Mouse (Mus musculus) midbrain, embryonic 10.5 days (tissue): ENCODE results near the gene Kcnq1. TPM values are rescaled to one million over a fixed set of nuclear protein-coding genes. Genes with fewer than 3 reads are reported as not detected.
A peak's percentile ranks its signal among the peaks of the same experiment; 100 is the strongest.

ENCODE experiments used
- DNase-seq: peaks from one replicate; pipeline ENCODE4 v3.0.0-alpha.2; 2017; ENCODE audit warnings: low spot score
- H3K27ac ChIP-seq: fragments of 300-500 bp; sonication (generic); replicated peaks from 2 replicates; pipeline ENCODE4 v1.5.1; 2016; ENCODE audit warnings: mild to moderate bottlenecking
- H3K27me3 ChIP-seq: fragments of 300-500 bp; sonication (generic); 2 replicates; pipeline ENCODE4 v1.6.1; 2016; ENCODE audit warnings: low read depth, mild to moderate bottlenecking; ENCODE audit not compliant: poor library complexity, severe bottlenecking
- H3K36me3 ChIP-seq: fragments of 300-500 bp; sonication (generic); 2 replicates; pipeline ENCODE4 v1.6.1; 2016; ENCODE audit warnings: mild to moderate bottlenecking, moderate library complexity
- H3K4me1 ChIP-seq: fragments of 300-500 bp; sonication (generic); 2 replicates; pipeline ENCODE4 v1.6.1; 2016
- H3K4me3 ChIP-seq: fragments of 300-500 bp; sonication (generic); 2 replicates; pipeline ENCODE4 v1.5.1; 2016; ENCODE audit warnings: mild to moderate bottlenecking, moderate library complexity
- H3K9me3 ChIP-seq: fragments of 300-500 bp; sonication (generic); replicated peaks from 2 replicates; pipeline ENCODE4 v1.6.1; 2016; ENCODE audit warnings: mild to moderate bottlenecking
- WGBS: fragments of 180-500 bp; shearing (Covaris S2); methylation state at CpG from one replicate; pipeline ENCODE4 v1.1.7; 2016; 5-methylcytosine and 5-hydroxymethylcytosine counted together
- polyA plus RNA-seq: library from polyadenylated mRNA; unstranded; fragments of >200 nt; fragmentation: Nextera tagmentation; extraction: Ambion mirVana; gene quantifications from 2 replicates; pipeline ENCODE4 v1.2.1, GENCODE M21; 2016

The Kcnq1 gene
- polyA plus RNA-seq, 1 experiment from 2014 or later = 0.69 TPM

DNA sequence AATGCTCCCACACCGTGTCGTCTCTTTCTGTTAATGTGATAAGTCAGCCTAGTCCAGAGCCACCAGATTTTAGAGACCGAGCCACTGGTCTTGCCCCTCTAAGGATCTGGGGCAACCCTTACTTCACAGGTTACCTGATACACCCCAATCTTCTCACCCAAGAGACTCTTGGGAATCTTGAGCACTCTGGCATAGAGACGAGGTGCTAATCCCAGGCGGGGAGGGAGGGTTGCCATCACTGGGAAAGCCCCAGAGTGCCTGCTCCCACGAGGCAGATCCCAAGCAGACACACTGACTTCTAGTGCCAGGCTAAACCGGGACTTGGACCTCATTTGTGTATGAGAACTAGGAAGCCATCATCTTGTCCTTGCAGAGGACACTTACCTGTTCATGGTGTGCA is 92.3 kb downstream of the Kcnq1 start:
- Histone ChIP-seq H3K4me1 (peaks cover 10% of the 10 kb centered on the region), H3K36me3 (no peaks in the 10 kb centered on the region), H3K9me3 (no peaks in the 10 kb centered on the region), H3K27me3 (0 out of 2 replicates have a peak, but pooled peaks cover 5% of the 10 kb centered on the region), H3K27ac (peak overlapping the region; percentile 47; the same call in 1 of the 2 replicates), H3K4me3 (peak overlapping the region; percentile 29)
- no peak for DNase-seq
- WGBS = 60% methylated on average over 7 of the region's 7 CpGs

DNA sequence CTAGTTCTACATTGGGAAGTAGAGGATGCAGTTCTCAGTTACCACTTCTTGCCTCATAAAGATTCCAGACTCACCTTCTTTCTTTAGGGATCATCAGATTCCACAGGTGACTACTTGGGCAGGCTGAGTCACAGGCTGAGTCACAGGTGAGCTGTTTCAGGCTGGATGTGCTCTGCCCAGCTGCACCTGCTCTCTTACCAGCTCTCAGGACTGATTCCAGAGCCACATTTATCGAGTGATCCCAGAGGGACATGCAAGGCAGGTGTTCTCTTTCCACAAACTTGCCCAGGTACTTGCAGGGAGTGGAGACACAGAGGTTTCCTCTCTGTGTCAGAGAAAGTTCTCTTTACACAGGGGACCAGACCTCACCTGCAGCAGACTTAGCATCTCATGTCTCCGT is 95.1 kb downstream of the Kcnq1 start:
- DNase-seq = no peak
- Histone ChIP-seq H3K4me3 (no peak overlapping the region), H3K9me3 (no peaks in the 10 kb centered on the region), H3K4me1 (peaks cover 10% of the 10 kb centered on the region), H3K36me3 (no peaks in the 10 kb centered on the region), H3K27me3 (0 out of 2 replicates have a peak, but pooled peaks cover 5% of the 10 kb centered on the region), H3K27ac (no peak overlapping the region)
- WGBS = 88% methylated on average over 2 of the region's 2 CpGs

DNA sequence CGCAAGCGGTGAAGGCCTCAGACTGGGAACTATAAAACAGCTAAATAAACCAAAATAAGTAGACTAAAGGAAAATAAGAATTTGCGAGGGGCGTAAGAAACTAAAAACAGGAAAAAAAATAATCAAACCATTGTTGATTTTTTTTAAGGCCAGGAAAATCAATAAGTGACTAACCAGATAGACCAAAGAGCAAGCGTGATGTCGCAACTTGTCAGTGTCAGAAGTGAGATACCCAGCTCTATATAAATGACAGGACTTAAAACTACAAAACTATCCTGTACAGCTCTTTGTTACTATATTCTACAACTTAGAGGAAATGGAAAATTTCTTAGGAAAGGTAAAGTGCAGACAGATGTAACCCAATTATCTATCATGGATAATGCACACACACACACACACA is 97.7 kb downstream of the Kcnq1 start:
- Histone ChIP-seq H3K9me3 (no peaks in the 10 kb centered on the region), H3K4me1 (no peaks in the 10 kb centered on the region), H3K4me3 (no peak overlapping the region), H3K27ac (no peak overlapping the region), H3K27me3 (no peaks in the 10 kb centered on the region), H3K36me3 (no peaks in the 10 kb centered on the region)
- DNase-seq = no peak
- WGBS = 92% methylated on average over 6 of the region's 6 CpGs

DNA sequence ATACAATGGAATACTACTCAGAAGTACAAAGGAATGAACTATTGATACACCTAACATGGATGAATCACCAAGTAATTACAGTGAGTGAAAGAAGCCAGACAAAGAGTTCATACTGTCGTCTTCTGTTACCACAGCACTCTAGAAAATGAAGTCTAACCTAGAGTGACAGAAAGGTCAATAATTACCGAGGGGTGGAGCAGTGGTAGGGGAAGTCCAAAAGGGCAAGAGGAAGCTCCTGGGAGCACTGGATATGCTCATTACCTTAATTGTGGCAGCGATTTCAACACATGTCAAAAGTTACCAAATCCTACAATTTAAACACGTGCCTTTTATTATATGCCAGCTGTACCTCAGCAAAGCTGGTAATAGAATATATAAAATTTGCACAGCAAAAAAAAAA is 100.9 kb downstream of the Kcnq1 start:
- 64% methylated on average over 4 of the region's 4 CpGs for WGBS
- Histone ChIP-seq H3K9me3 (no peaks in the 10 kb centered on the region), H3K27me3 (no peaks in the 10 kb centered on the region), H3K36me3 (no peaks in the 10 kb centered on the region), H3K4me1 (no peaks in the 10 kb centered on the region), H3K4me3 (no peak overlapping the region), H3K27ac (no peak overlapping the region)
- no peak for DNase-seq

DNA sequence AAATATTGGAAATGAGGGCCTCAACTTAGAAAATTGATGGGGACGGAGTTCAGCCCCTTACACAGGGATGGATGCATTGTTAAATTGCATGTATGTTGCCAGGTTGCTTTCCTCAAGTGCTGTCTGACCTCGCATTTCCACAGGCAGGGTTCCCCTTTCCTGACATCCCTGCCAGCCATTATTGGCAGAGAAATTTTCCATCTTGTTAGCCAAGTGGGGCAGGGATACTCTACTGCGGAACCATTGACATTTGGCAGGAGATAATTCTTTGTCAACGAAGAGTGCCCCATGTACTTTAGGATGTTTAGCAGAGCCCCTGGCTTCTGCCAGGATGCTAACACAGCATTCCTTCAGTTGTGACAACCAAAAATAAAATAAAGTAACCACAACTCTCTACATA is 104.6 kb downstream of the Kcnq1 start:
- 82% methylated on average over 4 of the region's 4 CpGs for WGBS
- H3K27me3 ChIP-seq = no peaks in the 10 kb centered on the region
- no peaks in the 10 kb centered on the region for H3K36me3 ChIP-seq
- no peak for DNase-seq
- H3K9me3 ChIP-seq = no peaks in the 10 kb centered on the region
- H3K27ac ChIP-seq = no peak overlapping the region
- H3K4me1 ChIP-seq = no peaks in the 10 kb centered on the region
- H3K4me3 ChIP-seq = no peak overlapping the region

DNA sequence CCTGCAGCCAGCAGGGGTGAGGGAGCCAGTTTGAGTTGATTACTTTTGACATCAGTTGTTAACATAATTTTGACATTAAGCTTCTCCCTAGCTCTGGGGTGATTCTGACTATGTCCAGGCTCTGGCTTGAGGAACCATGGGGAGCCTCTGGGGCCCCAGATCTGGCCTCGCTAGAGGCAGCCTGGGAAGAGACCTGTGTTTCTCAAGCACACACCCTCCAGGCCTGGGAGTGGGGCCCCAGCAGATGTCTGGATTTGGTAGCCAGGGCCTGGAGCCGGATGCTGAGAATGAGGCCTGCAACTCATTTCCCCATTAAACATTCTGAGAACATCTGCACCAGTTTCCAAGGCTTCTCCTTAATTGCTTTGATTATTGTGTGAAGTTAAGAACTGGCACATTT is 145.0 kb downstream of the Kcnq1 start:
- Histone ChIP-seq H3K9me3 (peaks cover 46% of the 10 kb centered on the region), H3K36me3 (peaks cover 76% of the 10 kb centered on the region), H3K4me3 (no peak overlapping the region), H3K4me1 (peaks cover 5% of the 10 kb centered on the region; the same call in 1 of the 2 replicates), H3K27ac (no peak overlapping the region), H3K27me3 (no peaks in the 10 kb centered on the region)
- no peak for DNase-seq
- WGBS = 78% methylated on average over 2 of the region's 2 CpGs

DNA sequence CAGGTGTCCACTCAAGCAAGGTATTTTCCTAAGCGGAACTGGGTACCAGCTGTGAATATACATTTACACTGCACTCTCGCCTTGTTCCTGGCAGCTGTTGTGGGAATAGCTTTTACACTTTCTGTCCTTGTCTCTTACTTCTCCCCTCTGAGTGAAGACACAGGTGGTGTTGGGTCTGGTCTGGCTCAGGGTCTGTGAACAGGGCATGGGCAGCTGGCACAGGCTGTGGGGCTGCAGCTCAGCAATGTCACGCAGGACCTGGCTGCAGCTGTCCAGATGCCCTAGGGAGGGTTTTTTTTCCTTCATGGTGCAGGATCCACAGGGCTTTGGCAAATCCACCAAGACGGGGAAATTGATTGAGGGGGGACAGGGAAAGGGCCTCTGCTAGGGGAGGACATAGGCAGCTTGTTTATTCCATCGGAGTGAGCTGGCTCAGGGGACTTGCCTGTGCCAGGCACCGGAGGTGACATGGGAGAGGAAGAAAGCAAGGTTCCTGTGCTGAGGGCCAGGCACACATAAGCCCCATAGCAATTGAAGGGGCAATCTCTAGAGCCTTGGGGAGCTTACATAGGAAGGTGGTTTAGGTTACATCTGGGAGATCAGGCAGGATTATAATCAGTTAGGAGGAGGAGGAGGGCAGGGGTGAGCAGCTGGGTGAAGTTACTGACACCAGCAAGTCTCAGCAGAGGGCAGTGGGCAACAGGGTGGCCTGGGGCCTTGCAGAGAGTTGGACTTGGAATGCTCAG is 147.1 kb downstream of the Kcnq1 start:
- Histone ChIP-seq H3K27ac (no peak overlapping the region), H3K27me3 (no peaks in the 10 kb centered on the region), H3K4me1 (peaks cover 5% of the 10 kb centered on the region; the same call in 1 of the 2 replicates), H3K9me3 (peaks cover 46% of the 10 kb centered on the region), H3K4me3 (no peak overlapping the region), H3K36me3 (peaks cover 87% of the 10 kb centered on the region)
- DNase-seq = peak; percentile 6
- WGBS = 87% methylated on average over 6 of the region's 6 CpGs

DNA sequence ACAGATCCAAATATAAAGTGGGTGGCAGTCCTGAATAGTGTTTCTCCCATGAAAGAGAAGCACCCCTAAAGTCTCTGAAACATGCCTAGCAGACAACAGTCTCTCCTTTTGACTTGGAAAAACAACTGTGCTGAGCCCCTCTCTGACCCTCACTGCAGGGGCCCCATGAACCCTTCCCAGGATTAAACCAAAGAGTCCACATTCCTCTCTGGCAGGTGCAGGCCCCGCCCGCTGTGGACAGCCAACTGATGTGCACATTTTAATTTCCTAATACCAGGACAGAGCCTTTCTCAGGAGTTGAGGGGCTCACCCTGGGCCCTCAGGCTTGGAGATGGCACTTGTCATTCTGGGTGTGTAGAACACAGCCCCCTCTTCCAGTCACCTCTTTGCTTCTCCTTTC is 148.7 kb downstream of the Kcnq1 start:
- no peak overlapping the region for H3K27ac ChIP-seq
- H3K4me1 ChIP-seq = peaks cover 5% of the 10 kb centered on the region; the same call in 1 of the 2 replicates
- no peaks in the 10 kb centered on the region for H3K27me3 ChIP-seq
- peaks cover 40% of the 10 kb centered on the region for H3K9me3 ChIP-seq
- H3K36me3 ChIP-seq = peaks cover 89% of the 10 kb centered on the region
- DNase-seq = no peak
- no peak overlapping the region for H3K4me3 ChIP-seq
- WGBS = 98% methylated on average over 2 of the region's 2 CpGs

DNA sequence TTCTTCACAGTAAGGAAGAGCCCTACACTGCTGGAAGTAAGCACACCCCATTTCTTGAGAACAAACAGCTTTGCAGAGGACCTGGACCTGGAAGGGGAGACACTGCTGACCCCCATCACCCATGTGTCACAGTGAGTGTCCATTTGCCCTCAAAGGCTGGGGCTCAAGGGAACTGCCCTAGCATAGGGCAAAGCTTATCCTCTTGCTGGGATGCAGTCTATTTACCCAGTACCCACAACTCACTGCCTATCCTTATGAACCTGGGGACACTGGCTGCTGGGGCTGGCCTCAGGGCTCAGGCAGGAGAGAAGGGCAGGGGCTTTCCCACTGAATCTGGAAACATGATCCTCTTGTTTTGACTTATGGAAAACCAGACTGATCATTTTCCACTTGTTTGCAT is 155.1 kb downstream of the Kcnq1 start:
- H3K36me3 ChIP-seq = peaks cover 89% of the 10 kb centered on the region
- no peak overlapping the region for H3K27ac ChIP-seq
- H3K4me3 ChIP-seq = no peak overlapping the region
- H3K4me1 ChIP-seq = 0 out of 2 replicates have a peak, but pooled peaks cover 2% of the 10 kb centered on the region
- DNase-seq = no peak
- H3K27me3 ChIP-seq = no peaks in the 10 kb centered on the region
- peaks cover 7% of the 10 kb centered on the region; the same call in 1 of the 2 replicates for H3K9me3 ChIP-seq

DNA sequence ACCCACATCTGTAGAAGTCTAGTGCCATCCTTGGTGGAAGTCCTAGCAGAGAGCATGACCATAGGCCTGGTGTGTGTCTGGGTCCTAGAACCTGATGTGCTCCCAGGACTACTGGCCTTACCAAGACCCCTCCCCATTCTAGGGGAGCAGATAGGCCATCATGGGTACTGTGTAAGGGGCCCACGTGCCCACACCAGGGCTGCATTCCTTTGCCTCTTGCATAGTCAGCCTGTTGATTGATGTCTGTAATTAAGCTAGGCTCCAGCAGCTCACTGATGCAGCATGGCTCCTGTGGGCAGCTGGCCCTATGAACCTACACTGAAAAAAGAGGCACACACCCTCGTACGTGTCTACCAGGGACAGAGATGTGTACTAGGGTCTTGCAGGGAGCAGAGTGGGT is 157.4 kb downstream of the Kcnq1 start:
- H3K9me3 ChIP-seq = peaks cover 14% of the 10 kb centered on the region; the same call in 1 of the 2 replicates
- WGBS = 86% methylated on average over 3 of the region's 3 CpGs
- H3K27me3 ChIP-seq = no peaks in the 10 kb centered on the region
- DNase-seq = peak; percentile 10
- H3K4me1 ChIP-seq = 0 out of 2 replicates have a peak, but pooled peaks cover 2% of the 10 kb centered on the region
- peaks cover 92% of the 10 kb centered on the region for H3K36me3 ChIP-seq
- no peak overlapping the region for H3K27ac ChIP-seq
- H3K4me3 ChIP-seq = no peak overlapping the region

DNA sequence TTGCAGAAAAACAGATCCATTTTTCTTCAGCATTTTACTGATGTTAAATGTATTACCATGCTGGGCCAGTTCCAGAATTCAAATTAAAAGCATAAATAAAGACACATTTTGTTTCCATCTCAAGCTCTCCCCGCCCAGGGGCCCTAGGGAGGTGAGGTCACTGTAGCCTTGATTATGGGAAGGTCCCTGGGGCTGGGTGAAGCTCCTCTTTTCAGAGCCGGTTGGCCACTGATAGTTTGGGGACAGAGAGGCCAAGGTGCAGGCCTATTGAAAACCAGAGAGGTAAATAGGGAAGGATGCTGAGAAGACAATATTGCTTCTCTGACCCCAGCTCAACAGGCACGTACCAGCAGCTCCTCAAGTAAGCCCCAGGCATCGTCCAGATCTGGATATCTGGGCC is 157.8 kb downstream of the Kcnq1 start:
- Histone ChIP-seq H3K9me3 (peaks cover 14% of the 10 kb centered on the region; the same call in 1 of the 2 replicates), H3K27ac (no peak overlapping the region), H3K36me3 (peaks cover 92% of the 10 kb centered on the region), H3K4me1 (0 out of 2 replicates have a peak, but pooled peaks cover 2% of the 10 kb centered on the region), H3K4me3 (no peak overlapping the region), H3K27me3 (no peaks in the 10 kb centered on the region)
- 90% methylated on average over 4 of the region's 4 CpGs for WGBS
- peak; percentile 5 for DNase-seq

DNA sequence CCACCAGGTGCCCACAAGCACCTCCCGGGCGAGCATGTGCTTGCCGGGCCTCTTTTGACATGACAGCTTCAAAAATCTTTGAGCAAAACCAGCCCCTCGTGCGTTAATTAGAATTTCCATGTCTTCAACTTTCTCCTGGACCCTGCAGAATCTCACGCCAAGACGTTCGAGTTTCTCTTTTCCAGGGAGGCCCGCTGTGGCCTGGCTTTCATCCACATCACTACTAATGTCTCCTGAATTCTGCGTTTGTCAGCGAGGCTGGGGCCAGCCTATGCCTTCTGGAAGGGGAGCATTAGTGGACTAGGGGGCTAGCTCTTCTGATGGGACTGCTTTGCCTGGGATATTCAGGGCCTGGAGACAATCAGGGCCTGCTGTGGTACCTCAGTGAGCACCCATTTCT is 159.2 kb downstream of the Kcnq1 start:
- WGBS = 92% methylated on average over 11 of the region's 11 CpGs
- H3K27me3 ChIP-seq = no peaks in the 10 kb centered on the region
- no peak overlapping the region for H3K27ac ChIP-seq
- no peak overlapping the region for H3K4me3 ChIP-seq
- H3K4me1 ChIP-seq = 0 out of 2 replicates have a peak, but pooled peaks cover 2% of the 10 kb centered on the region
- peaks cover 23% of the 10 kb centered on the region; the same call in 1 of the 2 replicates for H3K9me3 ChIP-seq
- peak; percentile 11 for DNase-seq
- H3K36me3 ChIP-seq = peaks cover 94% of the 10 kb centered on the region

DNA sequence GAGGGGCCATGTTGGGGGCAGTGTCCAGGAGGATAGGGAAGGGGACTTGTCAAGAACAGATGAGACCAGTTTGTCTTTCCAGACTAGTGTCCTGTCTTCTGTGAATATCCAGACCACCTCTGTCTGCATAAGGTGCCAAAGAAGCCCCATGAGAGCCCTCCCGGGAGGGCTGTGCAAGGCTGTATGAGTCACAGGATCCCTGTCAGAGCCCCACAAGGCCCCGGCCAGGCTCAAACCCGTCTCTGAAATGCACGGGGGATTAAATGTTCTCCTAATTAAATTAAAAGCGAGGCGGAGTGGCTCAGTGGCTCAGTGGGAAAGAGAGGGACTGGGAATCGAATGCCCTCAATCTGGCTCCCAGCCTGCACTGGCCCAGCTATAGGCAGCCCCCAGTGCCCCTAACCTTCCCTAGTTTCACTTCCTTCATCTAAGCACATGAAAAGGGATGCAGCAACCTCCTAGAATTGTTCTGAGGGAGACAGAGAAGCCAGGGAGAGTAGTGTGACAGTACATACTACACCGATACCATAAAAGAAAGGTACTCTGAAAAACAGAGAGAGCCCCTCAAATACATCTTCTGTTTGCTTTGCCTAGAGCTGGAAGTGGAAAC is 159.8 kb downstream of the Kcnq1 start:
- H3K4me3 ChIP-seq = no peak overlapping the region
- H3K4me1 ChIP-seq = 0 out of 2 replicates have a peak, but pooled peaks cover 2% of the 10 kb centered on the region
- H3K36me3 ChIP-seq = peaks cover 94% of the 10 kb centered on the region

More for the DNA sequence above, 159.8 kb downstream of the Kcnq1 start:
- Histone ChIP-seq H3K27me3 (no peaks in the 10 kb centered on the region), H3K9me3 (peaks cover 26% of the 10 kb centered on the region; the same call in 1 of the 2 replicates), H3K27ac (no peak overlapping the region)
- 65% methylated on average over 8 of the region's 8 CpGs for WGBS
- DNase-seq = no peak
